Mouse (Mus musculus) testis, adult 2 months (tissue): ENCODE measurements around the gene Sphk2. TPM values are rescaled to one million over a fixed set of nuclear protein-coding genes. Genes with fewer than 3 reads are reported as not detected.

Experiments used
- H3K27ac ChIP-seq: fragments of 200-500 bp; 2 replicates; pipeline ENCODE4 v1.5.1; 2012; ENCODE audit warnings: low read depth, low read length; ENCODE audit not compliant: control insufficient read depth, insufficient read depth
- H3K27me3 ChIP-seq: fragments of 200-500 bp; 2 replicates; pipeline ENCODE4 v1.6.1; 2012; ENCODE audit warnings: mild to moderate bottlenecking, low read length, moderate library complexity; ENCODE audit not compliant: control insufficient read depth, insufficient read depth
- H3K36me3 ChIP-seq: fragments of 200-500 bp; 2 replicates; pipeline ENCODE4 v1.6.1; 2012; ENCODE audit warnings: mild to moderate bottlenecking, low read length; ENCODE audit not compliant: control insufficient read depth, insufficient read depth
- H3K4me1 ChIP-seq: fragments of 200-500 bp; 2 replicates; pipeline ENCODE4 v1.6.1; 2012; ENCODE audit warnings: low read length; ENCODE audit not compliant: control insufficient read depth, insufficient read depth
- H3K4me3 ChIP-seq: fragments of 200-500 bp; 2 replicates; pipeline ENCODE4 v1.5.1; 2012; ENCODE audit warnings: low read depth, mild to moderate bottlenecking, low read length, moderate library complexity, mixed read lengths; ENCODE audit not compliant: control insufficient read depth
- CTCF ChIP-seq: fragments of 200-500 bp; IDR thresholded peaks from 2 replicates; pipeline ENCODE4 v1.5.1; 2012; ENCODE audit warnings: low read depth, mild to moderate bottlenecking, inconsistent platforms, low read length, moderate library complexity; ENCODE audit not compliant: control insufficient read depth, insufficient read depth, insufficient replicate concordance
- POLR2A ChIP-seq: fragments of 200-500 bp; IDR thresholded peaks from 2 replicates; pipeline ENCODE4 v1.6.1; 2012; ENCODE audit warnings: low read depth, mild to moderate bottlenecking, inconsistent platforms, low read length, moderate library complexity; ENCODE audit not compliant: control insufficient read depth
- polyA plus RNA-seq: library from polyadenylated mRNA; depleted of rRNA; stranded (reverse); fragments of >200 nt; gene quantifications from 2 replicates; pipeline ENCODE4 v1.2.3, GENCODE M21; 2012

The Sphk2 gene
- polyA plus RNA-seq, 1 experiment, result 33.4 TPM

DNA sequence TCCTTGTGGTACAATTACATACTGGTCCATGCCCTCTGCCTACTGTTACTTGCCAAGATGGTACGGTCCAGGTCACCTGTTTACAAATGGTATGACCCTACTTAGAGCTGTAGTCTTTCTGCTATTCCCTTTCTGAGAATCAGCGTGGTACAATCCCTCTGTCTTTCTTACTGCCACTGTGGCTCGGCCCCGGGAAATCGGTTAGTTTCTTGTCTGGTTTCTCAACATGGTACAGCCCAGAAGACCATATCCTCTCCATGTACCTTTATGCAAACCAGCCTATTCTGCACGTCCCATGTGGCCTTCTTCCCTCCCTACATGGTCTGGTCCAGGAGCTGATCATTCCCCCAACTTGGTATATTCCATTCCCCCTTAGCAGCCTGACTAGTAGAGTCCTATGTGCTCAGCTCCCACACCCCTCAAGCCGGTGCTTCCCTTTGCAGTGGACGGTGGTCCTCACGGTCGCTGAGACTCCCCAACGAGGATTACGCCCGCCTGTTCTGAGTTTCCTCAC lies 13.7 kb downstream of the Sphk2 start:
- Histone ChIP-seq H3K27ac (peak overlapping the region; percentile 93), H3K36me3 (no peaks in the 10 kb centered on the region), H3K4me1 (peaks cover 64% of the 10 kb centered on the region), H3K27me3 (no peaks in the 10 kb centered on the region; the same call in 1 of the 2 replicates), H3K4me3 (peak overlapping the region; percentile 87)
- no peak; the same call in 1 of the 2 replicates for TF ChIP-seq POLR2A
- no peak for TF ChIP-seq CTCF

- peak overlapping the region; percentile 93 for H3K27ac ChIP-seq
- peaks cover 59% of the 10 kb centered on the region for H3K4me1 ChIP-seq
- no peak overlapping the region for H3K4me3 ChIP-seq
- no peaks in the 10 kb centered on the region; the same call in 1 of the 2 replicates for H3K27me3 ChIP-seq
- no peaks in the 10 kb centered on the region for H3K36me3 ChIP-seq
- TF ChIP-seq POLR2A (no peak), CTCF (no peak)
These were observed 14.2 kb downstream of the Sphk2 start for GRCm38 (mm10) chr7:45703521-45704033.

DNA sequence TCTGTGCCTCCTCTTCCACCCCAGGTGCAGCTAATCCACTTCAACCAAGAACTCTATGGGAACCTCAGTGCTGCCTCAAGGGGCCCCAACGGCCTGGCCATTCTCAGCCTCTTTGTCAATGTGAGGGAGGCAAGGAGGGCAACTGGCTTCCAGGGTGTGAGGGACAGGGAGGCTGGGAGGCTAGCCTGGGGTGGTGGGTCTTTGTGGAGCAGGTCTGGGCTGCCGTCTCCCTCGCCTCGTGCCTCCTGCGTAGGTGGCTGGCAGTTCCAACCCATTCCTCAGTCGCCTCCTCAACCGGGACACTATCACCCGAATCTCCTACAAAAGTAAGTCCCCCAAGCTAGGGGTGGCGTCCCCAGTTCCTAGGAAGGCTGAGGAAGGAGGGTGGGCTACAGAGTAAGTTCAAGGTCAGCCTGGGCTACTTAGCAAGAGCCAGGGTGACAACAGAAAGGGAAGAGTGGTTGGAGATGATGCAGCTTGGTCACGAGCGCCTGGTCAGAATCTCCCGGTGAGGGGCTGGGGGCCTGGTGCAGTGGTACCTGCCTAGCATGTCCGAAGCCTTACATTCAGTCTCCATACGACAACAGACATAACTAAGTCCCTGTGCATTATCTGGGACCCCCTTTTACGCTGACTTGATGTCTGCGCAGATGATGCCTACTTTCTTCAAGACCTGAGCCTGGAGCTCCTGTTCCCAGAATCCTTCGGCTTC lies 14.8 kb downstream of the Sphk2 start:
- H3K27ac ChIP-seq, result no peak overlapping the region
- H3K36me3 ChIP-seq, result no peaks in the 10 kb centered on the region
- peaks cover 53% of the 10 kb centered on the region for H3K4me1 ChIP-seq
- H3K4me3 ChIP-seq, result no peak overlapping the region
- no peaks in the 10 kb centered on the region; the same call in 1 of the 2 replicates for H3K27me3 ChIP-seq
- TF ChIP-seq POLR2A, result no peak
- no peak for TF ChIP-seq CTCF

- no peaks in the 10 kb centered on the region for H3K36me3 ChIP-seq
- no peak overlapping the region for H3K4me3 ChIP-seq
- H3K27ac ChIP-seq, result no peak overlapping the region
- no peaks in the 10 kb centered on the region; the same call in 1 of the 2 replicates for H3K27me3 ChIP-seq
- TF ChIP-seq POLR2A (no peak), CTCF (no peak)
- H3K4me1 ChIP-seq, result peaks cover 47% of the 10 kb centered on the region
These were observed 15.5 kb downstream of the Sphk2 start for GRCm38 (mm10) chr7:45702316-45702715.

- Histone ChIP-seq H3K36me3 (no peaks in the 10 kb centered on the region), H3K4me1 (peaks cover 41% of the 10 kb centered on the region), H3K4me3 (no peak overlapping the region), H3K27me3 (no peaks in the 10 kb centered on the region; the same call in 1 of the 2 replicates), H3K27ac (no peak overlapping the region)
- TF ChIP-seq POLR2A (no peak), CTCF (no peak)
These were observed 16.2 kb downstream of the Sphk2 start for GRCm38 (mm10) chr7:45701607-45702006.

- H3K4me1 ChIP-seq, result peaks cover 37% of the 10 kb centered on the region
- no peaks in the 10 kb centered on the region; the same call in 1 of the 2 replicates for H3K27me3 ChIP-seq
- no peaks in the 10 kb centered on the region for H3K36me3 ChIP-seq
- H3K27ac ChIP-seq, result no peak overlapping the region
- H3K4me3 ChIP-seq, result no peak overlapping the region; the same call in 1 of the 2 replicates
- no peak for TF ChIP-seq POLR2A
- no peak for TF ChIP-seq CTCF
These were observed 16.7 kb downstream of the Sphk2 start for GRCm38 (mm10) chr7:45701072-45701471.

- Histone ChIP-seq H3K27me3 (no peaks in the 10 kb centered on the region; the same call in 1 of the 2 replicates), H3K4me3 (peak overlapping the region; percentile 42), H3K36me3 (no peaks in the 10 kb centered on the region), H3K27ac (no peak overlapping the region), H3K4me1 (peaks cover 32% of the 10 kb centered on the region)
- TF ChIP-seq POLR2A (no peak), CTCF (no peak)
These were observed 17.3 kb downstream of the Sphk2 start for GRCm38 (mm10) chr7:45700301-45701015.
